Mouse (Mus musculus) kidney, postnatal 36 days (tissue): ENCODE data around the gene Ctbs.

Experiments
- DNase-seq, 2 experiments: peaks; one replicate each; pipeline ENCODE4 v3.0.0; 2021 to 2022; ENCODE audit warnings: mixed read lengths in 2 of 2

Ctbs gene

DNA sequence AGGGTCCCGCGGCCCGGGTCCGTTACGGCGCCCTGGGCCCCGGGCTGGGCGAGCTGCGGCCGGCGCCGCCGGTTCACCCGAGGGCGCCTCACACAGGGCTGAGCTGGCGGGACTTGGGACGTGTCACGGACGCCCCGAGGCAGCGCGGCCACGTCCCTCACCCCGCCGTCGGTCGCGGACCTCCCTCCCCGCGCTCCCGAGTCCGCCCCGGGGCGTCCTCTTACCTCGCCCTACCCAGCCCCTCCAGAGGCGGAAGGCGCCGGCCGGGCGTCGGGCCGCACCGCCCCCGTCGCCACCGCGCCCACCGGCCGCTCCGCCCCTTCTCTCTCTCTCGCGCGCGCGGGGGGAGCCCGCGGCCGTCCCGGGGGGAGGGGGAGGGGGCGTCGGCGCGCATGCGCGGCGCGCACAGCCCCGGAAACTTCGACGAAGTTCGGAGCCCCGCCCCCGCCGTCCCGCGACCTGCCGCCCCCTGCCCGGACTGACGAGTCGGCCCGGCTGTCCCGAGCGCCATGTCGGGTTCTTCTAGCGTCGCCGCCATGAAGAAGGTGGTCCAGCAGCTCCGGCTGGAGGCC lies 49.9 kb downstream of the Ctbs start, which contains the start of the genes Spata1 and Gng5:
TSS of gene Spata1 (minus strand) at position 323 of the 572 bp plus-strand sequence.
TSS of gene Gng5 (plus strand) at position 377 of the 572 bp plus-strand sequence.
- peak; percentile 88 to 96 for DNase-seq

DNA sequence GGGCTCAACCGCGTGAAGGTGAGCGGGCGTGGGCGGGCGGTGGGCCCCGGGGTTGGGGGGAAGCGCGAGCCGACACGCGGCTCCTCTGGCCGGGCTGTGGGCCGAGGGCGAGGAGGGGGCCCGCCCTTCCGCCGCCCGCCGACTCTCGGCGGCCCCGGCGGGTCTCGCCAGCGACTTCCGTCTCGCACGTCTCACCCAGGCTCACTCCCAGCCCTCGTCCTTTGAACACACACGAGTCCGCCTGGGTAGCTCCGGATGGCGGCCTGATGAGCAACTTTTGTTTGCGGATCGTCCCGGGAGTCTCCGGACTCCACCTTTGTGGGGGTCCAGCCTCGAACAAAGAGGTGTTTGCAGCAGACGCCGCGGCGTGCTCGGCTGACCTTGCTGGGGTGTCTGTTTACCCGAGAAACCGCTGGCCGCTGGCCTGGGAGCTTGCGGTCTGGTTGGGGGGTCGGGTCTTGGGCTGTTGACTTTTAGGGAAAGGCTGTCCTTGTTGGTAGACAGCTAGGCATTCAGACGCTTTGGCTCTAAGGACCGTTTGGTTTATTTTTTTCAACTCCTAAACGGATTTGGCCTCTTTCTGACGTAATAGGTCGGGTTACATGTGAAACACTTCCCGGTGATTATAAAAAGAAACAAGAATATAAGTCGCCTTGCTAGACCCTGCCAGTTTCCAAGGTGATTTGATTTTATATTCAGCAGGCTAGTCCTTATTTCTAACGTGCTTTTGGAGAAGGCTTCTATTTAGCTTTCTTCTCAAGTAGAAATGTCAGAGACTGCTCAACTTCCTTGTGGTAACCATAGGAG lies 50.6 kb downstream of the Ctbs start:
- DNase-seq = peak; percentile 37 to 70

DNA sequence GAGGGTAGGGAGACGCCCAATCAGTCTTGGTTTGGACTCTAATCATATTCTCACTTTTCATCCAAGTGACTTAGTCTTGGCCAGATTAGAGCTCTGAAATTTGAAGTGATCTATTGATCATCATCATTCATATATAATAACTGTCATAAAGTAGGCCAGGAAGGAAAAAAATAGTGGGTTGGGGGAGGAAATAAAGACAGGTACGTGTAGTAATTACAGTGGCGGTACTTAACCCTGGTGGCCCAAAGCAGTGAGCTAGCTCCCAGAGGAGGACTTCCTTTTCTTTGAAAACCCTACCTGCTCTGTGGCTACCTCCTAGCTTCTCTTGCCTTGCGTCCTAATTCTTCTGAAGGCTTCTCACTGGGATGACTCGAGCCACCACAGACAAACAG lies 51.2 kb downstream of the Ctbs start:
- DNase-seq = no peak

DNA sequence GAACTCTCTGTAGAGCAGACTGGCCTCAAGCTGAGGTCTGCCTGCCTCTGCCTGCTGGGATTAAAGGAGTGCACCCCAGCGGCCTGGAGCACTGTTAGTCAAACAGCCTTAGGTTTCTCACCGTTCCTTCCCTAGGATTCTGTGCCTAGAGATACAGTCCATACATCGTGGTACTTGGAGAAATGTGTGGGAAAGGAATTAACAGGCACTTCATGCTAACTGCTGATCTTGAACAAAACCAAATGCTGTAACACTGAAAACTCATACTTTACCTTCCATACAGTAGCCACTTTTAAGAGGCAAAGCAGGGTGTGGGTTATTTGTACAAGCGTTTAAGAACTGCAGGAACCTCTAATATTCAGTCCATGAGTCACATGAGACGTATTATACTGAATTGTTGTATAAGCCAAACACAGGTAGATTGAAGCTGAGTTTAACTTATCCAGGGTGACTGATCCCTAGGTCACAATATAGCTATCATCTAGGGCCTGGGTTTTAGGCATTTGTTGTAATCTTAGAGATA lies 52.1 kb downstream of the Ctbs start:
- DNase-seq = no peak

DNA sequence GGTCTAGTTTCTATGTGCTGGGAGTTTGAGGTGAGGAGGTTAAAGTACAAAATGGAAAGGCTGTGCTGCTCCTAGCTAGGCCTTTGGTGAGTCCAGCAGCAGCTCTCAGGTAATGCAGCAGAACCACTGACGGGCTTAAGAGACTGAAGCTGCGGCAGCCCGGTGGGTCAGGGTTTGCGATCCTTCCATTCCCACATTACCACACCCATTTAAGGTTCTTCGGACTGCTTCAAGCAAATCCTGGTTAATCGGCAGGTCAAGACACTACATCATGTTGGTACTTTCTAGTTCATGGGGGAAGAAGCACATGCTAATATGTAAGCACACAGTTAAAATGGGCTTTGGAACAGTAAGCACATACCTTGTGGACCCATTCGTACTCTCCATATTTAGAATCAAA lies 57.1 kb downstream of the Ctbs start:
- no peak for DNase-seq
